Mouse (Mus musculus) embryonic facial prominence, embryonic 10.5 days (tissue): Measurements from ENCODE around the gene Ankrd31. TPM values are rescaled to one million over a fixed set of nuclear protein-coding genes. Genes with fewer than 3 reads are reported as not detected.
"Not testable (repeated sequence)": the region's sequence is repeated elsewhere in the genome, so short reads cannot be mapped to it uniquely, and the experiment has no call there.

Experiments used
- DNase-seq: peaks from one replicate; pipeline ENCODE4 v3.0.0-alpha.2; 2017; ENCODE audit warnings: low spot score
- H3K27ac ChIP-seq: fragments of 300-500 bp; sonication (generic); replicated peaks from 2 replicates; pipeline ENCODE4 v1.5.1; 2016; ENCODE audit warnings: mild to moderate bottlenecking
- H3K27me3 ChIP-seq: fragments of 300-500 bp; sonication (generic); replicated peaks from 2 replicates; pipeline ENCODE4 v1.6.1; 2016; ENCODE audit warnings: low read depth, mild to moderate bottlenecking; ENCODE audit not compliant: poor library complexity, severe bottlenecking
- H3K36me3 ChIP-seq: fragments of 300-500 bp; sonication (generic); replicated peaks from 2 replicates; pipeline ENCODE4 v1.6.1; 2016; ENCODE audit warnings: mild to moderate bottlenecking, moderate library complexity
- H3K4me1 ChIP-seq: fragments of 300-500 bp; sonication (generic); 2 replicates; pipeline ENCODE4 v1.6.1; 2016
- H3K4me3 ChIP-seq: fragments of 300-500 bp; sonication (generic); 2 replicates; pipeline ENCODE4 v1.5.1; 2016; ENCODE audit warnings: mild to moderate bottlenecking, moderate library complexity
- H3K9me3 ChIP-seq: fragments of 300-500 bp; sonication (generic); 2 replicates; pipeline ENCODE4 v1.6.1; 2016; ENCODE audit warnings: mild to moderate bottlenecking
- WGBS: fragments of 180-500 bp; shearing (Covaris S2); methylation state at CpG from one replicate; pipeline ENCODE4 v1.1.7; 2016; 5-methylcytosine and 5-hydroxymethylcytosine counted together
- polyA plus RNA-seq: library from polyadenylated mRNA; unstranded; fragments of >200 nt; fragmentation: Nextera tagmentation; extraction: Ambion mirVana; gene quantifications from 2 replicates; pipeline ENCODE4 v1.2.1, GENCODE M21; 2016

Gene Ankrd31
- polyA plus RNA-seq, 1 experiment from 2014 or later = not detected

DNA sequence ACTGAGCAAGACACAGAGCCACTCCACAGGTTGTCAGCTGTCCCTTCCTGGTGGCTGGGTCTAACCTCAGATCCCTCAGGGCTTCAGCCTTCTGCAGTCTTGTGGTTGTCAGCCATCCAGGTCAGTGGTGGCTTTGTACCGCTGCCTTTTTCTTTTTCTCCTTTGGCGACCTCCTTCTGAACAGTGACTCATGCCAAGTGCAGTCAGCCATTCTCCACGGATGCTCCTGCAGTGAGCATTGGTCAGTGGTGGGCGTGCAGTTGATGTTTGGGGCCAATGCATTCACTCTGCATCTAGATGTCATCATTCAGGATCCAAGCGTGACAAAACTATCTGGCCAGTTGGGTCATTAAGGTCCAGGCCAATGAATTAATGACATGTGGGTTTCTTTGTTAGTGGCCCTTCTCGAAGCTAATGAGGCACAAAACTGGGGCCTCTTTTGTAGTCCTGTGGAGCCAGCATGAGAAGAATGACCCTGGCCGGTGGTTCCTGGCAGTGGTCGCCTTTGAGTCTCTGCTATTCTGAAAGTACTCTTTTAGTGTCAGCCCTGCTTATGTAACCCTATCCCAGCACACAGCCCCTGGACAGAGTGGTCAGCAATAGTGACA is 180.5 kb downstream of the Ankrd31 start:
- no peaks in the 10 kb centered on the region for H3K36me3 ChIP-seq
- peaks cover 48% of the 10 kb centered on the region for H3K27me3 ChIP-seq
- 45% methylated on average over 8 of the region's 8 CpGs for WGBS
- H3K27ac ChIP-seq = no peak overlapping the region
- H3K4me3 ChIP-seq = no peak overlapping the region
- H3K4me1 ChIP-seq = peaks cover 29% of the 10 kb centered on the region
- no peaks in the 10 kb centered on the region for H3K9me3 ChIP-seq
- DNase-seq = peak; percentile 26

DNA sequence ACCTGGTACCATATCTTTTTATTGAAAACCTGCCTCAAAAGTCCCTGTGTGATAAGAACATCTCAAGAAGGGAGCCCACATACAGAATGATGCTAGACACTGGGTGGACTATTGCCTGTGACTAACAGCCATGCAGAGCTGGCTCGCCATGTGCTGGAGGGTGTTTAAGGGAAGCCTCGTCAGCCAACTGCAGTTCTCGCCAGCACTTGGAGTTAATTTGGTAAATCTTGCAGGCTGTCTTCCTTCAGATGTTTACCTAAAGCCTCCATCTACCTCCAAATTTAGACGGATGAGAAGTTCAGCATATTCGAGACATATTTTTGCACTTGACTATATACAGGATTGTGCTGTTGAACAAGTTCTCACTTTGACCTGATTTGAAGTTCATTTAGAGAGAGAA is 184.7 kb downstream of the Ankrd31 start:
- Histone ChIP-seq H3K4me3 (no peak overlapping the region), H3K27me3 (peaks cover 6% of the 10 kb centered on the region; the same call in 1 of the 2 replicates), H3K27ac (no peak overlapping the region), H3K36me3 (no peaks in the 10 kb centered on the region), H3K9me3 (no peaks in the 10 kb centered on the region), H3K4me1 (peaks cover 13% of the 10 kb centered on the region)
- WGBS = 87% methylated on average over 5 of the region's 5 CpGs
- DNase-seq = no peak

DNA sequence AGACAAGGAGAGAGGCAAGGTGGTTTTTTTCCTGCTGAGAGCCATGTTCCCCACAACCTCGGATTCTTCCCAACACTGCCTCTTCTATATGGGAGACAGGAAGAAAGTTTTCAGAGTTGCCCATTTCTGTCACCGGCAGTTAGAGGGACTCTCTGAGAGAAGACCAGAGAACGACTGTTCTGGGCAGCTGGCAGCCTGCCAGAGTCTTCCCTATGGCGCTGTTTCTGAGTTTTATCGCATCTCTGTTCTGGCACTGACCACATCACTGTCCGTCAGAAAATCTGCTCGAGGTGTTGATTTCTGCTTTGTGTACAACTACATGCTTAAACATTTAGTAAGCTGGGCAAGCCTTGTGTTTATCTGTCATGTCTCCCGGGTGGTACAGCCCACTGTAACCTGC is 185.3 kb downstream of the Ankrd31 start:
- WGBS = 84% methylated on average over 8 of the region's 8 CpGs
- H3K27ac ChIP-seq = no peak overlapping the region

GRCm38 (mm10) chr13:96936173-96936777 is 188.2 kb downstream of the Ankrd31 start:
- H3K9me3 ChIP-seq = no peaks in the 10 kb centered on the region
- no peak for DNase-seq
- H3K4me3 ChIP-seq = no peak overlapping the region
- H3K27ac ChIP-seq = no peak overlapping the region
- no peaks in the 10 kb centered on the region for H3K36me3 ChIP-seq
- WGBS = 82% methylated on average over 6 of the region's 6 CpGs
- no peaks in the 10 kb centered on the region for H3K27me3 ChIP-seq
- H3K4me1 ChIP-seq = no peaks in the 10 kb centered on the region

More for the DNA sequence above, 185.3 kb downstream of the Ankrd31 start:
- H3K36me3 ChIP-seq = no peaks in the 10 kb centered on the region
- peaks cover 11% of the 10 kb centered on the region for H3K4me1 ChIP-seq
- H3K9me3 ChIP-seq = no peaks in the 10 kb centered on the region
- no peak overlapping the region for H3K4me3 ChIP-seq
- 0 out of 2 replicates have a peak, but pooled peaks cover under 1% of the 10 kb centered on the region for H3K27me3 ChIP-seq
- DNase-seq = no peak

GRCm38 (mm10) chr13:96937059-96937558 is 189.0 kb downstream of the Ankrd31 start:
- Histone ChIP-seq H3K4me3 (no peak overlapping the region), H3K36me3 (no peaks in the 10 kb centered on the region), H3K27ac (no peak overlapping the region), H3K9me3 (no peaks in the 10 kb centered on the region), H3K27me3 (no peaks in the 10 kb centered on the region), H3K4me1 (no peaks in the 10 kb centered on the region)
- DNase-seq = no peak
- WGBS = 72% methylated on average over 10 of the region's 10 CpGs

DNA sequence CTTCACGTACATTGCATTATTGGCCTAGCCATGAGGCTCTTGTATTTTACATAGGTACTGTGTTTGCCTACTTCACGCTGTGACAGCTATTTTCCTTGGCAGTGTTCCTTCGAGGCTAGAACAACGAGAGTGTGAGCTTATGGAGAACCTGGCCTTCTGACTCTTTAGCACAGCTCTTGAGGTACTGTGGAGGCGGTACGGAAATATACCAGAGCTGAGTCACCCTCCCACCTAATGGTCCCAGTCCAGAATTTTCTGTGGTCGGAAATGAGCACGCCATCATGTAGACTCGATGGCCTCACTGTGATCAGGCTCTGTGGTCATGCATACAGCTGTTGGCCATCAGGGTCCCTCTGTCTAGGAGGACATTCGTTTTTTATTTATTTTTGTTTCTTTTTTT is 191.6 kb downstream of the Ankrd31 start:
- H3K27me3 ChIP-seq = no peaks in the 10 kb centered on the region
- no peaks in the 10 kb centered on the region for H3K36me3 ChIP-seq
- no peak overlapping the region for H3K27ac ChIP-seq
- no peak overlapping the region for H3K4me3 ChIP-seq
- no peak for DNase-seq
- no peaks in the 10 kb centered on the region for H3K4me1 ChIP-seq
- no peaks in the 10 kb centered on the region for H3K9me3 ChIP-seq
- 88% methylated on average over 10 of the region's 10 CpGs for WGBS

DNA sequence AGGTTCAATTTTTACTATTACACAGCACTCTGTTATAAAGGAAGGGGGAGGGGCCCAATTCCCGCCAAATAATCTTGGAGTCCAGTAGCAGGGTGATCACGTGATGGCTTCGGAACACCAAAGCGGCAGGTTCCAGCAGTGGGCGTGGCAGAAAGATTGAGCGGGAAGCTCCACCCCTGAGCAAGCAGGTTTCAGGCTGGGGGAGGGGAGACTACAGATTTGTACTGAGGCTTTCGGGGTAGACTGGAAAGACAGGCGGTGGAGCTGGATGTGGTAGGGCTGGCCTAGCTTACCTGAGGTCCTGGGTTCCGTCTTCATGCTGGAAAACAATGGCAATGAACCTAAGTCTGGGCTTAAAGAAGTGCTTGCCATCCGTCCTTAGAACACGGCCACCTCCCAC is 193.4 kb downstream of the Ankrd31 start:
- 82% methylated on average over 11 of the region's 11 CpGs for WGBS
- not testable (repeated sequence) for H3K4me3 ChIP-seq, H3K27ac ChIP-seq, H3K9me3 ChIP-seq, H3K27me3 ChIP-seq, H3K36me3 ChIP-seq, DNase-seq, H3K4me1 ChIP-seq

DNA sequence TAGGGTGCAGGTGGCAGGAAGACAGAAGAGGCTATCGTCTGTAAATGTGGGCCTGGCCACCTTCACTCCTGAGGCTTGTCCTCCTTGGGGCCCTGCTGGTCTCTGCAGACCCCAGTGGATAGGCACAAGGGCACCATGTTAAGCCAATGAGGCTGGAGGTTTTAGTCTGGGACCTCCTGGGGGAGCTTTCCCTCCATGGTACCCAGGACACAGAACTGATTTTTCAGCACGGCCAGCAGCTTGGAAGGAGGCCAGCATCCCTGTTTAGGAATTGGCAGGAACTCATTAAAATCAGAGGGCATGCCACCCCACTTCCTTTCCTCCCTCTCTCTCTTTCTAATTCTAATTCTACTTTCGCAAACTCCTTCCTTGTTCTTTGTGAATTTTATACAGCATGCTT is 195.5 kb downstream of the Ankrd31 start:
- DNase-seq = no peak
- H3K27me3 ChIP-seq = no peaks in the 10 kb centered on the region
- H3K9me3 ChIP-seq = no peaks in the 10 kb centered on the region
- no peaks in the 10 kb centered on the region for H3K36me3 ChIP-seq
- 70% methylated on average over 3 of the region's 3 CpGs for WGBS
- no peak overlapping the region; the same call in 1 of the 2 replicates for H3K27ac ChIP-seq
- no peak overlapping the region for H3K4me3 ChIP-seq
- no peaks in the 10 kb centered on the region for H3K4me1 ChIP-seq

DNA sequence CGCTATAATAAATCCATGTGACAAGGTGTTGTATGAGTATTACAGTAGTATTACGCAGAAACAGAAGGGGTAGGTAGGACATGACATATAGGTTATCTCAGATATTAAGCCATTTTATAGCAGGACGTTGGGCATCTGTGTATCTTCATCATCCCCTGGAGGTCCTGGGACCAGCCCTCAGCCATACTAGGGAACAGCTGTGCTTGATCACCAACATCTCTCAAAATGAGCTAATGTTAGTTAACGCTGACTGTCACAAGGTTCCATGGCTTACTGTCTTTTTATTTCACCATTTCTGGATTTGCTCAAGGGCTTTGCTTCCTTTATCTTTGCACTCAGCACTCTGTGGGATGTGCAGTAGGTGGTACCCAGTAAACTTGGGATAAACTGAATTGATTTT is 197.7 kb downstream of the Ankrd31 start:
- Histone ChIP-seq H3K4me3 (no peak overlapping the region), H3K36me3 (no peaks in the 10 kb centered on the region), H3K27ac (no peak overlapping the region), H3K9me3 (0 out of 2 replicates have a peak, but pooled peaks cover 2% of the 10 kb centered on the region), H3K4me1 (no peaks in the 10 kb centered on the region), H3K27me3 (no peaks in the 10 kb centered on the region)
- DNase-seq = no peak
- WGBS = 91% methylated on average over 4 of the region's 4 CpGs

DNA sequence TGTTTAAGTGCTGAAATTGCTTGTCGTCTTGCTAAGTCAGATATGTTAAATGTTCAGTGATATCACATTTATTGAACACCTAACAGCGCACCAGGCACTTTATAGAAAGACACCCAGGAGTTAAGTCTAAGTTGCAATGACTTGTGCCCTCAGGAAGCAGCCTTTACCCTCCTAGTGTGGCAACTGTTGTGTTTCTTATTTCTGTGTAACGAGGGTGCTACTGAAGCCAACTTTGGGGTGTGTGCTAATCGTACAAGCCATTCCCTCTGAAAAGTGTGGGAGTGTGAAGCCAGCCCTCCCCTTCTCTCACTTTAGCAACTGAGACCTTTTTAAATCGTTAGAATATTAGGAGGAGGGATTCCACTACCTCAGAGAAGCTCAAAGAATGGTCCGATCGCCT is 199.7 kb downstream of the Ankrd31 start:
- H3K9me3 ChIP-seq = 0 out of 2 replicates have a peak, but pooled peaks cover 2% of the 10 kb centered on the region
- H3K27ac ChIP-seq = no peak overlapping the region
- no peak overlapping the region for H3K4me3 ChIP-seq
- 90% methylated on average over 7 of the region's 7 CpGs for WGBS
- H3K4me1 ChIP-seq = no peaks in the 10 kb centered on the region
- H3K36me3 ChIP-seq = no peaks in the 10 kb centered on the region
- DNase-seq = no peak
- H3K27me3 ChIP-seq = no peaks in the 10 kb centered on the region

DNA sequence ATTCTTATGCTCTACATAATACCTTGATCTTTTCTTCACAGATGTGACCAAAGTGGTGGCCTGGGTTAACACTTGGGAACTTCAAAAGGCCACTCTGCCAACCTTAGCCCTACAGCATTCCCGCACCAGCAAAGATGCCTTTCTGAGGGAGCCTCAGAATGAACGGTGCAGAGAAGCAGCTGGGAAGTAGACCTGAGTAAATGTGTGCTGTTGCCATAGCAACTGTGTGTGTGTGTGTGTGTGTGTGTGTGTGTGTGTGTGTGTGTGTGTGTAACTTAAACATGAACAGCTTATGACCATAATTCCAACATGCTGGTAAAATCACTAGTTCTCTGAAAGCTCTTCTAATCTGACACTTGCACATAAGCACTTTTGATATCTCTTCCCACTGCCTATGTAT is 203.8 kb downstream of the Ankrd31 start:
- 0 out of 2 replicates have a peak, but pooled peaks cover 2% of the 10 kb centered on the region for H3K9me3 ChIP-seq
- no peak overlapping the region for H3K27ac ChIP-seq
- no peaks in the 10 kb centered on the region for H3K27me3 ChIP-seq
- no peak overlapping the region for H3K4me3 ChIP-seq
- H3K4me1 ChIP-seq = no peaks in the 10 kb centered on the region
- WGBS = 66% methylated on average over 2 of the region's 2 CpGs
- no peaks in the 10 kb centered on the region for H3K36me3 ChIP-seq
- DNase-seq = no peak

DNA sequence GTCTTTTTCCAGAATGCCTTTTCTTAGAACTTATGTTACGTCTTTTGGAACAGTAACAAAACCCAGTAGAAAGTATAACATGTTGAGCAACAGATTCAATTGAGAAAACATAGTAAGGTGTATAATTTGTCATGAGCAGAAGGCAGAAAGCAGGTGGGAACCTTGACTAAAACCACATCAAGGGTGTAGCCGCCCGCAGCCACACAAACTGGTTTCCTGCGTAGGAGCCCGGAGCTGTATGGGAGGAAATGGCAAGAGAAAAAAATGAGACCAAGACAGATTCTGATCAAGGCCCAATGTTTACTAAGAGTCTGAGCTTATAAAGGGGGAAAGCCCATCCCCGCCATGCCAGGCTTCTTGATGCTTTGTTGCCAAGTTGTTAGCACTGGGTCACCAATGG is 208.4 kb downstream of the Ankrd31 start:
- 92% methylated on average over 6 of the region's 6 CpGs for WGBS

More for the DNA sequence above, 208.4 kb downstream of the Ankrd31 start:
- H3K9me3 ChIP-seq = no peaks in the 10 kb centered on the region
- H3K27me3 ChIP-seq = no peaks in the 10 kb centered on the region
- H3K36me3 ChIP-seq = no peaks in the 10 kb centered on the region
- no peak overlapping the region for H3K27ac ChIP-seq
- H3K4me3 ChIP-seq = no peak overlapping the region
- DNase-seq = no peak
- H3K4me1 ChIP-seq = no peaks in the 10 kb centered on the region
